Mouse (Mus musculus): ENCODE measurements around the gene Naa60. TPM values are rescaled to one million over a fixed set of nuclear protein-coding genes. Genes with fewer than 3 reads are reported as not detected.
"Not testable (repeated sequence)": the region's sequence is repeated elsewhere in the genome, so short reads cannot be mapped to it uniquely, and the experiment has no call there.

Naa60 gene
- 10 to 100 TPM; 57.6 to 61.7 TPM for total RNA-seq (2021)
- long read RNA-seq, experiment 1, transcript Naa60-212 (7 exons, 2,424 nt) = major isoform, 27 of 51 reads
- long read RNA-seq, experiment 1, partial matches to known transcripts = 6 of 51 reads
- long read RNA-seq, experiment 1, other reads (novel, unspliced or antisense) = 18 of 51 reads
- long read RNA-seq, experiment 2, transcript Naa60-212 (7 exons, 2,424 nt) = major isoform, 25 of 51 reads
- long read RNA-seq, experiment 2, partial matches to known transcripts = 5 of 51 reads
- long read RNA-seq, experiment 2, other reads (novel, unspliced or antisense) = 20 of 51 reads

GRCm38 (mm10) chr16:3872216-3873047, at the start of gene Naa60:
TSS of gene Naa60 (plus strand) at chr16:3872375.
- intact Hi-C loops (cut with DNase I) = loop anchor here (5.0 kb wide), 1 partner anchor 35 kb away; the partner anchor contains the start of genes 1700037C18Rik and Cluap1
- DNase-seq = peak; percentile 88 to 90

GRCm38 (mm10) chr16:3828021-3828420, 44.2 kb upstream of the Naa60 start:
- intact Hi-C loops (cut with DNase I) = no loop called here

GRCm38 (mm10) chr16:3829727-3830126, 42.4 kb upstream of the Naa60 start:
- intact Hi-C loops (cut with DNase I) = no loop called here
- DNase-seq = no peak

More at GRCm38 (mm10) chr16:3828021-3828420, 44.2 kb upstream of the Naa60 start:
- no peak for DNase-seq

GRCm38 (mm10) chr16:3830588-3831109, 41.5 kb upstream of the Naa60 start, which contains the start of gene Olfr15:
TSS of gene Olfr15 (plus strand) at chr16:3830878.
- intact Hi-C loops (cut with DNase I) = no loop called here
- no peak for DNase-seq

DNA sequence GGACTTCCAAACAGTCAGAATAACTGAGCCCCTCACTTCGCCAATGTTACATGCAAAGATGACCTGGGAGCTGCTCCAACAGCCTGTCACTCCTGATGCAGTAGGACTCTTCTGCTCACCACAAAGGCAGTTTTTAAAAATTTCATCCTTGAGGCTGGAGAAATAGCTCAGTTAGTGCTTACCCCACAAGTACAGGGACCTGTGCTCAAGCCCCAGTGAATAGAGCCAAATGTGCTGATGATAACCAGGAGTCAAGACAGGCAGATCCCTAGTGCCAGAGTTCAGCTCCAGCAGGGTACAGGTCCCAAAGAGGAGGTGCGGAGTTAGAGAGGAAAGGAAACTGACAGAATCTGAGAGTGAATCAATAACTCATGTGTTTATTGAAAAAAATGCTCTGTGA, 36.7 kb upstream of the Naa60 start:
- no peak for DNase-seq
- intact Hi-C loops (cut with DNase I) = no loop called here

- peak; percentile 29 to 48 for DNase-seq
- intact Hi-C loops (cut with DNase I) = loop anchor here (2.0 kb wide), 1 partner anchor 163 kb away; the partner anchor contains the start of gene Slx4
These were observed 32.9 kb upstream of the Naa60 start for GRCm38 (mm10) chr16:3839157-3839885.

DNA sequence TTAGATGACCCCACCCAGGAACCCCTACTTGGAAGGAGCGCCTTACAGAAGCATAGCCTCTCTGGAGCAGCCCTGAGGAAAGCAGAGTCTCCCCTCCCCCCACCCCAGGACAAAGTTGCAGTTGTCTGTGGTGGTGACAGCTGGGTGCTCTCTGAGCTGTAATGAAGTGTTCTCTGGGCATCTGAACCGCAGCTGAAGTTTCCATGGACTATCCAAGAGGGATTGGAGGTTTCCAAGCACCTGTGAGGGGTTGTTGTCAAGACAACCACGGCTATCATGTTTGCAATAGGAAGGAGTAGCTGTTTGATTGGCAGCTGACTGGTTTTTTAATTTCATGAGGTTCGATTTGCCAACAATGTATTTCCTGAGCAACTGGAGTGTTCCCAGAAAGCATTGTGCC, 29.2 kb upstream of the Naa60 start:
- intact Hi-C loops (cut with DNase I) = loop anchor here (10.0 kb wide), 2 partner anchors 202 to 442 kb away; no protein-coding TSS in a partner anchor

DNA sequence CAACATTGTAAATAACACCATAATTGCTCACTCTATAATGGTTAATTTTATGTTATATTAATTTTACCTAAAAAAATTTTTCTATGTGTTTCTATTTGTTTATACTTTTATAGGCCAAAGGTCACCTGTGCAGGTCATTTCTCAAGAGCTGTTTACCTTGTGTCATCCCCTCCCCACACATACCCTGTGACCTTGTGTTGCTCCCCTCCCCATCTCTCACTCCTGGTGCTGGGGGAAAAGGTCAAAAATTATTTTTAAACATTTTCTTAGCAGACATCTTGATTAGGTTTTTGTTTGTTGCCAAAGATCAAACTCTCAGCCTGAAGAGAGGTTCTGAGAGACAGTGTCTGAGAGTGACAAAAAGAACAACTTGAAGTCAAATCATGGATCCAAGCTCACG, 28.4 kb upstream of the Naa60 start:
- no peak for DNase-seq
- intact Hi-C loops (cut with DNase I) = loop anchor here (10.0 kb wide), 2 partner anchors 201 to 441 kb away; no protein-coding TSS in a partner anchor

More for the DNA sequence above, 29.2 kb upstream of the Naa60 start:
- no peak for DNase-seq

DNA sequence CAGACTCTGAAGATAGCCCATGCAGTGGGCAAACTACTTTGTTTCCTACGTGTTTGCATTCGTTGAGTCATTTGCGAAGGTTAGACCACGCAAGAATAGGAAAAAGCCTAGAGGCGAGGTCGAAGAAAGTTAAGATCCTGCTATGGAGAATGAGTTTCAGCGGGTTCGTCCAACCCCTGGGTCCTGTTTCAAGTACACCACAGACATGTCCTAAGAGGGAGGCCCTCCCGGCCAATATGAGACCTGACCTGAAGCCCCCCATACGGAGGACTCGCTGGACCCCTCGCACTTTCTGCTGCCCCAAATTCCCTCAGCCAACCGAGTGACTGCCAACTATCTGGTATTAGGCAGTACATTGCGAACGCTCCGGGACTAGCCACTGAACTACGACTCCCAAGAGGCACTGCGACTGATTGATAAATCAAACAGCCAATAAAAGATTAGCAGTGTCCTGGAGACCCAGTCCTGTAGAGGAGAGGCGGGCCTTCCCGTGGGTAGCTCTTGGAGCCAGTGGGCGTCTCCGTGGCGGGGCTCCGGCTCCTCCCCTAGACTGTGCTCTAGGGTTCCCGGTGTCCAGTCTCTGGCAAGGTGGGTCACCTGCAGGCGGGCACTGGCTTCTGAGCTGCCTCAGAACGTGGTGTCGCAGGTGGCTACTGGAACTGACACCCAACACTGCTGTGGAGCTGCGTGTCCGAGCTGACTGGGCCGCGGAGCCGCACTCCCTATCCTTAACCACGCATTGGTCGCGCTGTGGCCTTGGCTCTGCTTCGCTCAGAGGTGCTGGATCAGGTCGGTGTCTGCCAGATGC, 25.3 kb upstream of the Naa60 start, which contains the start of gene Zfp174:
Zfp174 (plus strand) TSS at position 558 of the 808 bp plus-strand sequence.
- intact Hi-C loops (cut with DNase I) = loop anchor here (2.0 to 10.0 kb wide), 5 partner anchors 38 to 438 kb away; partner anchors contain the start of genes 1700037C18Rik, Cluap1, Gm20695 and Zfp597
- peak; percentile 91 to 94 for DNase-seq

- no peak for DNase-seq
- intact Hi-C loops (cut with DNase I) = loop anchor here (2.0 to 10.0 kb wide), 5 partner anchors 37 to 437 kb away; partner anchors contain the start of genes 1700037C18Rik, Cluap1, Gm20695 and Zfp597
These were observed 24.3 kb upstream of the Naa60 start for GRCm38 (mm10) chr16:3847871-3848270.

GRCm38 (mm10) chr16:3848416-3848815, 23.8 kb upstream of the Naa60 start:
- no peak for DNase-seq
- intact Hi-C loops (cut with DNase I) = loop anchor here (5.0 to 10.0 kb wide), 3 partner anchors 101 to 436 kb away; no protein-coding TSS in a partner anchor

DNA sequence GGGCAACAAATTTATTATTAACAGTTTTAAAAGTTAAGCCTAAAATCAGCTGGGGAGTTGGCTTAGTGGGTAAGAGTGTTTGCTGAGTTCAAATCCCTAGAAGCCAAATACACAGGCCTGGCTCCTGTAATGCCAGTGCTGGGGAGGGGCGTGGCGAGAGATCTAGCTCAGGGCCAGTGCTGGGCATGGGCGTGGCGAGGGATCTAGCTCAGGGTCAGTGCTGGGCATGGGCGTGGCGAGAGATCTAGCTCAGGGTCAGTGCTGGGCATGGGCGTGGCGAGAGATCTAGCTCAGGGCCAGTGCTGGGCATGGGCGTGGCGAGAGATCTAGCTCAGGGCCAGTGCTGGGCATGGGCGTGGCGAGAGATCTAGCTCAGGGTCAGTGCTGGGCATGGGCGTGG, 20.9 kb upstream of the Naa60 start:
- intact Hi-C loops (cut with DNase I); DNase-seq: not testable (repeated sequence)

DNA sequence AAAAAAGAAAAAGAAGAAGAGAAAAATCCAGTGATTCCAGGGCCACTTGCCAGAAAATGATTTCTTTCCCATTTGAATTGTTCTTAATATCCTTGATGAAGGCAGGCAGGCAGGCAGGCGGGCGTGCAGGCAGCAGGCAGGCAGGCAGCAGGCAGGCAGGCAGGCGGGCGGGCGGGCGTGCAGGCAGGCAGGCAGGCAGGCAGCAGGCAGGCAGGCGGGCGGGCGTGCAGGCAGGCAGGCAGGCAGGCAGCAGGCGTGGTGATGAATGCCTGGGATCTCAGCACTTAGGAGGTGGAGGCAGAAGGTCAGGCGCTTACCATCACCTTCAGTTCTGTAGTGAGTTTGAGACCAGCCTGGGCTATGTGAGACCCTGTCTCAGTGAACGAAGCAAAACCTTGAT, 19.6 kb upstream of the Naa60 start:
- intact Hi-C loops (cut with DNase I) = no loop called here
- no peak for DNase-seq

- intact Hi-C loops (cut with DNase I) = no loop called here
- DNase-seq = no peak
These were observed 17.6 kb upstream of the Naa60 start for GRCm38 (mm10) chr16:3854437-3855182.

GRCm38 (mm10) chr16:3855776-3856175, 16.4 kb upstream of the Naa60 start:
- intact Hi-C loops (cut with DNase I) = no loop called here
- no peak for DNase-seq

GRCm38 (mm10) chr16:3859254-3859653, 12.9 kb upstream of the Naa60 start:
- intact Hi-C loops (cut with DNase I) = no loop called here
- no peak for DNase-seq

- DNase-seq = no peak
- intact Hi-C loops (cut with DNase I) = loop anchor here (5.0 kb wide), 1 partner anchor 35 kb away; the partner anchor contains the start of genes 1700037C18Rik and Cluap1
These were observed 360 bp upstream of the Naa60 start for GRCm38 (mm10) chr16:3871815-3872214.

- intact Hi-C loops (cut with DNase I) = no loop called here
- DNase-seq = no peak
These were observed 4.2 kb downstream of the Naa60 start for GRCm38 (mm10) chr16:3876346-3876745.

Measured in heart, postnatal 14 days (tissue).